Mouse (Mus musculus) layer of hippocampus, adult 11-12 months (tissue): ENCODE data around the gene Spock3.
A peak's percentile ranks its signal among the peaks of the same experiment; 100 is the strongest.
"Not testable (repeated sequence)": the region's sequence is repeated elsewhere in the genome, so short reads cannot be mapped to it uniquely, and the experiment has no call there.

Experiments
- DNase-seq: peaks from one replicate; pipeline ENCODE4 v3.0.0; 2022; ENCODE audit warnings: low spot score

The Spock3 gene

GRCm38 (mm10) chr8:62950709-62951108, at the start of gene Spock3:
Gene Spock3 (plus strand): TSS chr8:62951009.
- DNase-seq: no peak

GRCm38 (mm10) chr8:62951173-62952134, 645 bp downstream of the Spock3 start:
- DNase-seq: peak; percentile 41

GRCm38 (mm10) chr8:62952481-62952880, 1.7 kb downstream of the Spock3 start:
- DNase-seq: peak; percentile 9

GRCm38 (mm10) chr8:62962608-62963007, 11.8 kb downstream of the Spock3 start:
- no peak for DNase-seq

GRCm38 (mm10) chr8:62969802-62970372, 19.1 kb downstream of the Spock3 start:
- DNase-seq: no peak

GRCm38 (mm10) chr8:63088984-63089383, 138.2 kb downstream of the Spock3 start:
- DNase-seq: no peak

- no peak for DNase-seq
These were observed 147.4 kb downstream of the Spock3 start for GRCm38 (mm10) chr8:63098200-63098599.

- DNase-seq: no peak
These were observed 159.0 kb downstream of the Spock3 start for GRCm38 (mm10) chr8:63109761-63110160.

- no peak for DNase-seq
These were observed 162.1 kb downstream of the Spock3 start for GRCm38 (mm10) chr8:63112919-63113318.

- DNase-seq: no peak
These were observed 169.7 kb downstream of the Spock3 start for GRCm38 (mm10) chr8:63120508-63120907.

GRCm38 (mm10) chr8:63135406-63135805, 184.6 kb downstream of the Spock3 start:
- peak; percentile 23 for DNase-seq

GRCm38 (mm10) chr8:63163861-63164260, 213.1 kb downstream of the Spock3 start:
- DNase-seq: not testable (repeated sequence)

GRCm38 (mm10) chr8:63165326-63165725, 214.5 kb downstream of the Spock3 start:
- DNase-seq: no peak

GRCm38 (mm10) chr8:63169956-63170355, 219.1 kb downstream of the Spock3 start:
- DNase-seq: no peak

GRCm38 (mm10) chr8:63181272-63181671, 230.5 kb downstream of the Spock3 start:
- DNase-seq: no peak

- DNase-seq: no peak
These were observed 308.1 kb downstream of the Spock3 start for GRCm38 (mm10) chr8:63258812-63259385.

GRCm38 (mm10) chr8:63262516-63262915, 311.7 kb downstream of the Spock3 start:
- DNase-seq: no peak

GRCm38 (mm10) chr8:63335366-63335765, 384.6 kb downstream of the Spock3 start:
- no peak for DNase-seq

GRCm38 (mm10) chr8:63368580-63368979, 417.8 kb downstream of the Spock3 start:
- no peak for DNase-seq

GRCm38 (mm10) chr8:63397659-63398058, 446.9 kb downstream of the Spock3 start:
- no peak for DNase-seq
